Mouse (Mus musculus): ENCODE data around the gene Pym1. TPM values are rescaled to one million over a fixed set of nuclear protein-coding genes. Genes with fewer than 3 reads are reported as not detected.
"Not testable (repeated sequence)": the region's sequence is repeated elsewhere in the genome, so short reads cannot be mapped to it uniquely, and the experiment has no call there.

The Pym1 gene
- polyA plus RNA-seq (2016; fragmentation: Nextera tagmentation; extraction: Ambion mirVana), result 23.1 and 24.0 TPM in 2 replicates

GRCm38 (mm10) chr10:128747646-128748251 lies at the start of gene Pym1:
Pym1 (plus strand) TSS chr10:128747889.
- Histone ChIP-seq H3K4me1 (replicated peaks) (peaks cover 23% of the 10 kb centered on the region), H3K36me3 (peaks cover 6% of the 10 kb centered on the region), H3K27ac (ENCODE audit: poor library complexity, severe bottlenecking) (peak within 1 kb of the TSS; percentile 95), H3K27me3 (replicated peaks) (0 out of 2 replicates have a peak, but pooled peaks cover under 1% of the 10 kb centered on the region), H3K4me3 (peak within 1 kb of the TSS; percentile 82), H3K9me3 (replicated peaks) (no peaks in the 10 kb centered on the region), H3K4me2 (peak within 1 kb of the TSS; percentile 88), H3K9ac (peak within 1 kb of the TSS; percentile 87)
- under 1% methylated on average over 36 of the region's 36 CpGs for WGBS
- peak; percentile 78 for ATAC-seq (ENCODE audit: insufficient number of reproducible peaks, low FRiP score)

GRCm38 (mm10) chr10:128699006-128699405 lies 48.7 kb upstream of the Pym1 start:
- WGBS, result 81% methylated on average over 5 of the region's 5 CpGs
- no peaks in the 10 kb centered on the region for H3K9me3 ChIP-seq (replicated peaks)
- H3K4me2 ChIP-seq, result no peak overlapping the region
- no peak for ATAC-seq (ENCODE audit: insufficient number of reproducible peaks, low FRiP score)
- H3K9ac ChIP-seq, result 0 out of 2 replicates have a peak overlapping the region, but pooled peaks have one; percentile 22
- H3K4me1 ChIP-seq (replicated peaks), result peaks cover 39% of the 10 kb centered on the region
- H3K4me3 ChIP-seq, result no peak overlapping the region
- no peaks in the 10 kb centered on the region for H3K27me3 ChIP-seq (replicated peaks)
- H3K36me3 ChIP-seq, result peaks cover 52% of the 10 kb centered on the region
- peak overlapping the region; percentile 20; the same call in 1 of the 2 replicates for H3K27ac ChIP-seq (ENCODE audit: poor library complexity, severe bottlenecking)

GRCm38 (mm10) chr10:128699611-128700010 lies 48.1 kb upstream of the Pym1 start:
- Histone ChIP-seq H3K4me1 (replicated peaks) (peaks cover 38% of the 10 kb centered on the region), H3K4me3 (no peak overlapping the region), H3K27ac (ENCODE audit: poor library complexity, severe bottlenecking) (peak overlapping the region; percentile 31; the same call in 1 of the 2 replicates), H3K27me3 (replicated peaks) (no peaks in the 10 kb centered on the region), H3K36me3 (peaks cover 52% of the 10 kb centered on the region), H3K9me3 (replicated peaks) (no peaks in the 10 kb centered on the region), H3K4me2 (no peak overlapping the region), H3K9ac (peak overlapping the region; percentile 22; the same call in 1 of the 2 replicates)
- WGBS, result 43% methylated on average over 11 of the region's 11 CpGs
- no peak for ATAC-seq (ENCODE audit: insufficient number of reproducible peaks, low FRiP score)

DNA sequence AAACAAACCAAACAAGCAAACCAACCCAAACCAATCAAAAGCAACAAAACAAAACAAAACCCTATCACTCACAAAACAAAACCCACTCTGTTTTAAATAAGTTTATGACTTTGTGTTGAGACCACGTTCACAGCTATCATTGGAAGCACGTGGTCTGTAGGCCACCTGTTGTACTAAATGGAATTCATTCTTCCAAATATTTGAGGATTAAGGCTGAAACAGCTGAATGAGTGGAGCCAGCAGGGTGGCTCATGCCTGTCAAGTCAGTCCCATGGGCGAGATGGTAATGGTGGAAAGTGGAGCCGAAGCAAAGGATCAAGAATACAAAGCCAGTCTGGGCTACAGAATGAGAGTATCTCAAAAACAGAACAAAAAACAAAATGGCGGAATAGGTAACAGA lies 47.0 kb upstream of the Pym1 start:
- Histone ChIP-seq H3K9ac (no peak overlapping the region), H3K9me3 (replicated peaks) (no peaks in the 10 kb centered on the region), H3K4me1 (replicated peaks) (peaks cover 37% of the 10 kb centered on the region), H3K36me3 (peaks cover 52% of the 10 kb centered on the region), H3K4me2 (no peak overlapping the region), H3K4me3 (no peak overlapping the region), H3K27me3 (replicated peaks) (no peaks in the 10 kb centered on the region), H3K27ac (ENCODE audit: poor library complexity, severe bottlenecking) (no peak overlapping the region)
- no peak for ATAC-seq (ENCODE audit: insufficient number of reproducible peaks, low FRiP score)
- 92% methylated on average over 5 of the region's 5 CpGs for WGBS

GRCm38 (mm10) chr10:128702328-128703007 lies 45.2 kb upstream of the Pym1 start:
- H3K4me1 ChIP-seq (replicated peaks), result peaks cover 41% of the 10 kb centered on the region
- no peak overlapping the region for H3K9ac ChIP-seq
- peaks cover 49% of the 10 kb centered on the region for H3K36me3 ChIP-seq
- no peaks in the 10 kb centered on the region for H3K9me3 ChIP-seq (replicated peaks)
- ATAC-seq (ENCODE audit: insufficient number of reproducible peaks, low FRiP score), result no peak
- H3K4me3 ChIP-seq, result no peak overlapping the region
- no peaks in the 10 kb centered on the region for H3K27me3 ChIP-seq (replicated peaks)
- H3K27ac ChIP-seq (ENCODE audit: poor library complexity, severe bottlenecking), result no peak overlapping the region
- peak overlapping the region; percentile 89 for H3K4me2 ChIP-seq
- WGBS, result 56% methylated on average over 6 of the region's 6 CpGs

DNA sequence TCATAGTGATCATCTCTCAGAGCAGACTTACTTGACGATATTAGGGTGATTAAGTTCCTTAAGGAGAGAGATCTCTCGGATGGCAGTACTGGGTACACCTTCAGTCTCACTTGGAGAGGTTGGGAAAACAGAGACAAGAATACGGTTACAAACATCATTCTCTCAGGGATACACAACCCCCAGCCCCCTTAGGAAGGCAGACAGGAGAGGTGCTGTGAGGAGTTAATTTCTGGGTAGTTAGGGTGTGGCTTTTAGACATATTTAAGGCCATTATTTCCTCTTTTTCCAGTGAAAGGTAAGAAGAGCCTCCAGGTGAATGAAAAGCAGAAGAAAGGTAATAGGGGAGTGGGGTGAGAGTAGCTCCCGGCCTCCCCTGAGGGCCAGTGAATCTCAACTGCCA lies 43.8 kb upstream of the Pym1 start, which contains the start of gene Pmel:
Gene Pmel (plus strand): TSS at position 301 of the 400 bp plus-strand sequence.
- 24% methylated on average over 4 of the region's 4 CpGs for WGBS
- Histone ChIP-seq H3K4me3 (peak within 1 kb of the TSS; percentile 94), H3K27me3 (replicated peaks) (no peaks in the 10 kb centered on the region), H3K4me2 (peak within 1 kb of the TSS; percentile 89), H3K4me1 (replicated peaks) (peaks cover 36% of the 10 kb centered on the region), H3K36me3 (peaks cover 41% of the 10 kb centered on the region), H3K27ac (ENCODE audit: poor library complexity, severe bottlenecking) (peak within 1 kb of the TSS; percentile 99), H3K9me3 (replicated peaks) (no peaks in the 10 kb centered on the region), H3K9ac (peak within 1 kb of the TSS; percentile 79)
- no peak for ATAC-seq (ENCODE audit: insufficient number of reproducible peaks, low FRiP score)

DNA sequence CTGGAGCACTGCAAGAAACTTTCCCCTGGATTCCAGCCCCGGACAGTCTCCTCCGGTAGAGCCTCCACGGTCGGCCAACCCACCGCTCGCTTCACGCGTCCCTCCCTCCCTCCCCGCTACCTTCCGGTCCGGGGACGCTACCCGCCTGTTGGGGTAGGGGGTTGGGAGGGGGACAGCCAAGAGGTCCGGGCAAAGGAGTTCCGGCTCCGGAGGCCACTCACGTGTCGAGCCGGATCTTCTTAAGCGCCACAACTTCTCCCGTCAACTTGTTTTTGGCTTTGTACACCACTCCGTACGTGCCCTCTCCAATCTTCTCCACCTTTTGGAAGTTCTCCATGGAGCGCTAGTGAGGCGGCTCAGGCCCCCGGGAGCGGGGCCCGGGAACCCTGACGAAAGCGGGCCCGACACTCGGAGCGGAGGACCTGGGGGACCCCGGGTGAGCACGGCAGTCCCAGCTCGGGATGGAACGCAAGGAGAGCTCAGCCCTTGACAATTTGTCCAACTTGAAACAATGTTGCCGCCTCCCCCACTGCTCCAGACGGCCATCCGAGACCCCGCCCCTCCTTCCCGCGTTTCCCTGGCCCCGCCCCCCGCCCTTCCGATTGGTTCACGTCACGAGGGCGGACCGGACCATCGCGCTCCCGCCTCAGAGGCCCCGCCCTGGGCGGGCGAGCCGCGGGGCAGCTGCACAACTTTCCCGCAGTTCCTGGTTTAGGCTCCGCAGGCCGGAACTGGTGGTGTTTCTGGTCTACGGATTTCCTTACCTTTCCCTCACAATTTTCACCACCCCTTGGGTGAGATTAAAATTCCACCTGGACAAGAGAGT lies 43.0 kb upstream of the Pym1 start, which contains the start of gene Cdk2:
Gene Cdk2 (minus strand): TSS at position 541 of the 826 bp plus-strand sequence.
- H3K4me1 ChIP-seq (replicated peaks), result peaks cover 27% of the 10 kb centered on the region
- peak; percentile 95 for ATAC-seq (ENCODE audit: insufficient number of reproducible peaks, low FRiP score)
- peaks cover 32% of the 10 kb centered on the region for H3K36me3 ChIP-seq
- H3K4me2 ChIP-seq, result peak within 1 kb of the TSS; percentile 89
- peak within 1 kb of the TSS; percentile 79 for H3K9ac ChIP-seq
- no peaks in the 10 kb centered on the region for H3K27me3 ChIP-seq (replicated peaks)
- no peaks in the 10 kb centered on the region for H3K9me3 ChIP-seq (replicated peaks)
- H3K27ac ChIP-seq (ENCODE audit: poor library complexity, severe bottlenecking), result peak within 1 kb of the TSS; percentile 99
- WGBS, result under 1% methylated on average over 61 of the region's 62 CpGs
- peak within 1 kb of the TSS; percentile 94 for H3K4me3 ChIP-seq

DNA sequence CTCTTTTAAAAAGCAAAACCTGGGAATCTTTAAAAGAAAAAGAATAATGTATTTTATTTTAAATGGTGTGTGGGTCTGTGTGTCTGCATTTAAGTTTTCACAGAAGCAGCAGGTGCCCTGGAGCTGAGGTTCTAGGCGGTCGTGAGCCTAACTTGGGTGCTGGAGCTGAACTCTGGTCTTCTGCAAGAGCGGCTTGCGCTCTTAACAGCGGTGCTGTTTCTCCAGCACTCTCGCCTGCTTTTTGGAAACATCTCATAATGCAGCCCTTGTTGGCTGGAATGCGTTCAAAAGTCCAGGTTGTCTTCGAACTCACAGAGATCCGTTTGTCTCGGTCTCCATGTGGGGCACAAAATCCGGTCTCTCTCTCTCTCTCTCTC lies 42.4 kb upstream of the Pym1 start:
- H3K4me1 ChIP-seq (replicated peaks), result peaks cover 25% of the 10 kb centered on the region
- 0 out of 2 replicates have a peak, but pooled peaks have one; percentile 5 for ATAC-seq (ENCODE audit: insufficient number of reproducible peaks, low FRiP score)
- peaks cover 27% of the 10 kb centered on the region for H3K36me3 ChIP-seq
- H3K27ac ChIP-seq (ENCODE audit: poor library complexity, severe bottlenecking), result peak overlapping the region; percentile 99; the same call in 1 of the 2 replicates
- no peaks in the 10 kb centered on the region for H3K9me3 ChIP-seq (replicated peaks)
- H3K27me3 ChIP-seq (replicated peaks), result no peaks in the 10 kb centered on the region
- peak overlapping the region; percentile 65 for H3K9ac ChIP-seq
- H3K4me2 ChIP-seq, result peak overlapping the region; percentile 89
- H3K4me3 ChIP-seq, result peak overlapping the region; percentile 94
- 9% methylated on average over 11 of the region's 11 CpGs for WGBS

- not testable (repeated sequence) for H3K4me3 ChIP-seq; H3K36me3 ChIP-seq; H3K9me3 ChIP-seq (replicated peaks); H3K27ac ChIP-seq (ENCODE audit: poor library complexity, severe bottlenecking); H3K27me3 ChIP-seq (replicated peaks); H3K9ac ChIP-seq; ATAC-seq (ENCODE audit: insufficient number of reproducible peaks, low FRiP score); H3K4me1 ChIP-seq (replicated peaks); H3K4me2 ChIP-seq
- 87% methylated on average over 7 of the region's 7 CpGs for WGBS
These were observed 36.4 kb upstream of the Pym1 start for GRCm38 (mm10) chr10:128711318-128711717.

- H3K27ac ChIP-seq (ENCODE audit: poor library complexity, severe bottlenecking), result no peak overlapping the region
- H3K9me3 ChIP-seq (replicated peaks), result no peaks in the 10 kb centered on the region
- no peaks in the 10 kb centered on the region for H3K36me3 ChIP-seq
- H3K9ac ChIP-seq, result no peak overlapping the region
- no peak overlapping the region for H3K4me2 ChIP-seq
- H3K4me1 ChIP-seq (replicated peaks), result no peaks in the 10 kb centered on the region
- 81% methylated on average over 19 of the region's 19 CpGs for WGBS
- no peak for ATAC-seq (ENCODE audit: insufficient number of reproducible peaks, low FRiP score)
- no peak overlapping the region for H3K4me3 ChIP-seq
- 0 out of 2 replicates have a peak, but pooled peaks cover 5% of the 10 kb centered on the region for H3K27me3 ChIP-seq (replicated peaks)
These were observed 31.8 kb upstream of the Pym1 start for GRCm38 (mm10) chr10:128715559-128716537.

Data from heart, embryonic 12.5 days (tissue).